Mouse (Mus musculus) brain, embryonic 14.5 days (tissue): ENCODE results near the gene V1ra8.
"Not testable (repeated sequence)": the region's sequence is repeated elsewhere in the genome, so short reads cannot be mapped to it uniquely, and the experiment has no call there.

Source experiments
- CTCF ChIP-seq: fragments of 200-500 bp; IDR thresholded peaks from 2 replicates; pipeline ENCODE4 v1.5.1; 2012; ENCODE audit warnings: inconsistent platforms, mild to moderate bottlenecking, moderate library complexity, borderline replicate concordance; ENCODE audit not compliant: insufficient read depth, insufficient read length; ENCODE audit errors: extremely low read depth
- POLR2A ChIP-seq: fragments of 200-500 bp; IDR thresholded peaks from 2 replicates; pipeline ENCODE4 v1.6.1; 2012; ENCODE audit warnings: mild to moderate bottlenecking, inconsistent platforms, borderline replicate concordance; ENCODE audit not compliant: poor library complexity, insufficient read depth, insufficient read length, severe bottlenecking; ENCODE audit errors: extremely low read depth

DNA sequence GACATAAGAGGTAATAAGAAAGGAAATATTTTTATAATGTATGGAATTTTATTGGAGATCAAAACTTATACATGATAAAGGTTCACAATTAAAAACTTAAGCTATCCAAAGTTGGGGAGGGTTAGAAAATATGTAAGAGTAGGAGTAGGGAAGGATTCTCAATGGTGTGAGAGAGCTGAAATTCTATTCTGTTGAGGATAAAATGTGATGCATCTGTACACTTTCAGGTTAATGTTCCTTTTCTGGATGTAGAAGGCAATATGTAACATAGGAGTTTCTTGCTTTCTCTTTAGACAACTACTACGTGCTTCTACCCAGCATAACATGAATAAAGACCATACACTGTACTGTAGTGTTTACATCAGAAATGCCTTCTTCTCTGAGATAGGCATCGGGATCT, at the start of gene V1ra8:
- not testable (repeated sequence) for TF ChIP-seq POLR2A, CTCF
